Mouse (Mus musculus): ENCODE measurements at regions not wholly inside any gene's neighbourhood (a gene's known extent, or its start where the extent isn't known, plus 50 kb on each side); places are given as distances from the start of the nearest gene placed in this dataset.

DNA sequence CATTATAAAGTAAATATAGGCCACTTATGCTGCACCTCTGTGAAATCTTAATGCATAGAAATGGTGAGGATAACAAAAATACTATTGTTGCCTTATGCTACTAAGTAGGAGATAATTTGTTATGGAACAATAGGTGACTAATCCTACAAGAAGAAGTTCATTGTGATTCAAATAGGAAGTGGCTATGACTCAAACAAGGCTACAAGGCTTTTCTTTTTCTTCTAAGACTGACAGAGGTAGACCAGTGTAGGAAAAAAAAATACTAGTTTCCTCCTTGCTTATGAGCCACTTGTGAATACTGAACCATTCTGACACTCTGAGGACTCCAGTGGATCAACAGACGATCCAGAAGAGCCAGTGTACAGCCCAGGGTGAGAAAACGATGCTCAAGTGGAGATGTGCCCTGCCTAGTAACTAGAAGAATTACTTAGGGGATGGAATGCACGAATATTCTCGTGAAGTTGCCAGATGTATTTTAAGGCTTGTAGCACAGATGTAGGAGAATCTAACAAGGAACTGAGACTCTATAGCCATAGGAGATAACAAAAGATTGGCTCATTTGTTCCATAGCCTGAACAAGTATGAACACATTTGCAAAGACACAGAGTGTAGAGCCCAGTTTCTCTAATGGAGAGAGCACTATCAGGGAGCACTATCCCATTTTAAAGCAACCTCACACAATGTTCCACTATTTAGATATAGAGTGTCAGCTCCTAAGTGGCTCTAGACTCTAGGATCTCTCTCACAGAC, 60.3 kb downstream of the Fzd1 start:
- DNase-seq (ENCODE audit: low spot score in 2 of 2) = no peak

DNA sequence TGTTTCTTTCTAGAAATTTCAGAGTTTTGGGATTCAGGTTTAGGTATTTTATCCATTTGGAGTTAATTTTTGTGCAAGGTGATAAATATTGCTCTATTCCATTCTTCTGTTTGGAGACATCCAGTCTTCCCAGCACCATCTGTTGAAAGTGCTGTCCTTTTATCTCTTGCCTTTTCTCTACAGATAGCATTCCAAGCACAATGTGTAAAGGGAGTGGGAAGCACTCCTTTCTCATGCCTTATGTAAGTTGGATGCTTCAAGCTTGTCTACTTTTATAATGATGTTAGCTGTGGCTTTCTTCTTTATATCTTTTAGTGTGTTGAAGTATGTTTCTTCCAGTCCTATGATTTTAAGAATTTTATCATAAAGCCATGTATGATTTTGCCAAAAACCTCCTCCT, 61.1 kb downstream of the Fzd1 start:
- DNase-seq (ENCODE audit: low spot score in 2 of 2) = no peak

DNA sequence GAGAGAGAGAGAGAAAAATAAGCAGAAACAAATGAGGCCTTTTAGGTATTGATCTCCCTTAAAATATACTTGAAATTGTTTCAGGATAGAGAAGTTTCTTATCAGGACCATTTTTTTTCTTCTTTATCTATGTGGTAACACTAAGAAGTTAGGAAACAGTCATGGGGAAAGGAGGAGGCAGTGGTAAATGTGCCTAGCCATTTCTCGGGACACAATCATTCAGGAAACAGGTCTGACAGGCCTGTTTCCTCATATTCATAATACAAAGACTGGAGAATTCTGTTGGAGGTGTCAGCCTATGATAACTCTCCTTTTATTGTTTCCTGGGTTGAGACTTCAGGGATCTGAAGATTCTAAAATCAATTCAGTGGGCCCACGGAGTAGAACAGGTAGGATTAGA, 68.7 kb downstream of the Fzd1 start:
- no peak for DNase-seq (ENCODE audit: low spot score in 2 of 2)

DNA sequence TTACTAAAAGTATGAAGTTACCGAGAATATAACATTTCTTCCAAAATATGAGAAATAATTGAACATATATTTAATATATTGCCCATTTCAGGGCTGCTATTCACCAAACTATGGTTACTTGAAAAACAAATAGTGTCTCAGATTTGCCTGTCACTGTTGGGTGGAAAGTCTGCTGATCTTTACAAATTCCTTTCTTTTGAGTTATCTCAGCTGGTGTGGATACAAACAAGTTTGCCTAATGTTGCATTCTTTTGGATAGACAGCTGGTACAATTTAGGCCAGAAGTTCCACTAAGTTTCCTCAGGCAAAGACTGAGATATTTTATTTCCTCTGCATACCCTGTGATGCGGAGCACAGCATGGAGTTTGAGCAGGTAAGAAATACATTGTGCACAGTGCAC, 82.5 kb downstream of the Fzd1 start:
- DNase-seq (ENCODE audit: low spot score in 2 of 2) = no peak

DNA sequence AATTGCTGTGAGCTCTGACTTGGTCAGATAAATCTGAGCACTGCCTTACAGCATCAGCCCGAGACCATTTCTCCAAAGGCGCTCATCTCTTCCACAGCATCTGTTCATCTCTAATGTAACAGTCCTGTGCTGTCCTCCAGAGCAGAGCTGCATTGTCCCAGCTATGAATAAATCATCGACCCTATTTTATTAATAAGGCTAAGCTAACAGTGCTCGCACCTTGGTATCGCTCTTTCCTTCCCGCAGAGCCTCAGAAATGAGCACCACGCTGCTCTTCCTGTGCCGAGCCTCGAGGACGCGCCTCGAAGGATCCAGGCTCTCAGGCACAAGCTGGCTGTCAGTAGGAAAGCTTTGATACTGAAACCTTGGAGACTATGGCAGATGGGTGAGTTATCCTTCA, 91.5 kb downstream of the Fzd1 start:
- no peak for DNase-seq (ENCODE audit: low spot score in 2 of 2)

DNA sequence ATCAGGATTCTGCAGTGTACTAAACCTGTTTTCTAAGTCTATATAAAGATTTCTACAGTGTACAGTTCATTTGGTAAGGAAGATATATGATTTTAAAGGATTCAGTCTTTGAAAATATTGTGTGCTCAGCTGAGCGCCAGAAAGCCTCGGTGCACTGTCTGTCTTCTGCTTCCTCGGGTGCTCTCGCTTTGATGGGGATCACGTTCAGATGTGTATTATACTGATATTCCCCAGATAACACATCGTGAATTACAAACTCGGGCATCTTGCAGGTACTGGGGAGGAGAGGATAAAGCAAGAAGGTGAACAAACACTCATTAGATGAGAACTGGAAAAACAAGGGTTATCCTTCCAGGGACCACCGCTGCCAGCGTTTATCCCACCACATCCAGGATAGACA, 91.9 kb downstream of the Fzd1 start:
- DNase-seq (ENCODE audit: low spot score in 2 of 2) = no peak

DNA sequence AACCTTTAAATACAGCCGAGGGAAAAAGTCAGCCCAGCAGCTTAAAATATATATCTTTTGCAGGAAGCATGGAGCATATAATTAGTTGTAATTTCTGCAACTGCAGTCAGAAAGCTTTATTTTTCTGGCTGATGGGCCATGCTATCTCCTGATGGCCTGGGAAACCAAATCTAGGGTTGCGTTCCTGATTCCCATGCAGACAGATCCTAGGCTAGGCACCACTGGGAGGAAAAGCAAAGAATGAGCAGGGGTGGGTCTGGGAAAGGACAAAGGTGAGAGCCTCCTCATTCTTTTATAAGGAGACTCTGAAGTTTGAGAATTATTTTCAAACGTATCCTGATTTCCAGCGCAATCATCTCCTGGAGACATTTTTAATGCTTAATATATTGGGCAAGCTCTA, 92.9 kb downstream of the Fzd1 start:
- DNase-seq (ENCODE audit: low spot score in 2 of 2) = no peak

DNA sequence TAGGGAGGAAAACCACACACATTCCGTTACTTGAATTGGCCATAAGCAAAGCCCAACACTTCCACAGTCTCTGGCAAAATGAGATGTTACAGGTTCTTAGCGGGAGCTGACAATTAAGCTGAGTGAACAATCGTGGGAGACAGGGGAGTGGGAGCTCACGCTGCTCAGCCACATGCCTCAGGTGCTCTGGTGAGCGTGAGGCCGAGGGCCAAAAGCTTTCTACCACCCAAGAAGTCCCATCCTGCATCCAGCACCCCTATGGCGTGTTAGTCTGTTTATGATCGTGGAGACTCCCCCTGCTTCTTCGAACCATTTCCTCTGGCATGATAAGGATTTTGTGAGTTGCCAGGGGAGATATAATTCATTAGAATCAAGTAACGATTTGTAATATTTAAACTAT, 93.3 kb downstream of the Fzd1 start:
- DNase-seq (ENCODE audit: low spot score in 2 of 2) = no peak

DNA sequence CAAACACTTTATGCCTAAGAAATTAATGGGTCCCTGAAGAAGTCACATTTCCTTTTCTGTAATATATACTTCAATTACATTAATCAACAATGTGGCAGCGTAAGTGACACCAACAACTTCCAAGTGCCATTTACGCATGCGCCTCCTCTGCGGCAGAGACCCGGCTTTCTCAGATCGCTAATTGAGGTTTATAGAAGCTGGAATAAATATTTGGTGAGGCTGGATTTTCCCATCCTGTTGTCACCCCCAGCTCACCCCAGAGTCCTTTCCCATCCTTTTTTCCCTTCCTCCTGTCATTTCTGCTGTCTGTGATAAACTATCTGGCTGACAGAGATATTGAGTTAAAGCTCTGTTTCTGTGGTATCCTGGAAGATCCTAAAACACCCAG, 95.6 kb downstream of the Fzd1 start:
- no peak for DNase-seq (ENCODE audit: low spot score in 2 of 2)

DNA sequence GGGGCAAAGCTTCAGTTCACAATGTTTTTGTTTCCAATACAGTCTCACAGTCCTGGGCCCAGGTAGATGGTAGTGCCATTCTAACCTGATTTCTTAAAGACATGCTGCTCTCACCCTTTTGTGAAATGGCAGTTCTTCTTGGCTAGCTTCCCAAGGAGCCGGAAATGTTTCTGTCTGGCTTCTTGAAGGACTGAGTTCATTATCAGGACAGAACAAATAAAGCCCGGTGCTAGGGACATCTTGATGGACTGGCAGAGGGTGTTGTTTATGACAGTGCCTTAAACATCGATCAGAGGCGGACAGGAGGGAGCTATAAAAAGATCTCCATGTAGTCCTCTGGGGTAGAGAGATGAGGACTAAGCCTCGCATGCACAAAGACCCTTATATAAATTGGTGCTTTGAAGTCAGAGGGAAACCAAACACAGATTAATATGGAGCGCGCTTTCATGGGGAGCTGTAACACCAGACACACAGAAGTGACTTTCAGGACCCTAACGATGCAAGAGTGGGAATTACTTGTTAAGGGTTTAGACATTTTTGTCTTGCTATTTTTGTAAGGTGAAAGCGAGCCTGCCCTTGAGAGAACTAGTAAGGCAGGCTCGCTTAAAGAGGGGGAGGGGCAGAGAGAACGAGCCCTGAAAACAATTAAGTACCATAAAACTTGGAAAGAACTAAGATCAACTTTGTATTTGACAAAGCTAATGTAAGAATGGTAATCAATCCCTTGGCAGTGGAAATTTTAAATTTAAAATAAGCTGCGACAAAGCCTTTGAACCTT, 96.2 kb downstream of the Fzd1 start:
- no peak for DNase-seq (ENCODE audit: low spot score in 2 of 2)

DNA sequence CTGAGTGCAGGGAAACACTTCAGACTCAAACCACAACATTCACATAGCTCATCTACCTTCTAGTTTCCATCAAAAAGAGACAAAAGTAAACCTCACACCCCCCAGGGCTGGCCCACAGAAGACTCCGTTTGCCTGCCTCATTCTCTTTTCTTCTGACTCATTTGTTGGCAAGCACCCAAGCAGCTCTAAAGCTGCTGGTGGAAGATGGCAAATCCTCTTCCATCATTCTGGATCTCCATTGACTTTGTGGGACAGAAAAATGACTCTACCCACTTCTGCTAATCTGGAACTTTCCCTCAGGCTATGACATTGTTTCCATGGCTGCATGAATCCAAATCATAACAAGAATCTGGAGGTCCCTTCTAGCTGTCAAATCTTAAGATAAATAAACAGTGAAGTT, 99.9 kb downstream of the Fzd1 start:
- DNase-seq (ENCODE audit: low spot score in 2 of 2) = no peak

DNA sequence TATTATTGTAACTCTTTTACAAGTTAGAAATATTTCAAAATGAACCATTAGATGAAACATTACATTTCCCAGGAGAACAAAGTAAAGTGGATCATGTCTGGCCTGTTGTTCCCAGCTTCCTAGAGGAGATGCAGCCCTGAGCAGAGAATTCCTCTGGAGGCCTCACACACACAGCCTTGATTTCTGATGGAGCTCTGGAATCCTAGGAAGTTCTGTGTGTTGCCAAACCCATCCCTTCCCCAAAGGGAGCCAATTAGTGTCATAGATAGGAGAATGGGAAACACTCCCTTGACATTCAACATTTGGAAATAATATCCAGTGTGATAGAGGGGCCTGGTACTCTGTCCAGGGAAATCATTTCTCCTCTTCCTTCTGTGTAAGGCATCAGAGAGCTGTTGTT, 103.6 kb downstream of the Fzd1 start:
- peak in 1 of 2 experiments; percentile 16 for DNase-seq (ENCODE audit: low spot score in 2 of 2)

DNA sequence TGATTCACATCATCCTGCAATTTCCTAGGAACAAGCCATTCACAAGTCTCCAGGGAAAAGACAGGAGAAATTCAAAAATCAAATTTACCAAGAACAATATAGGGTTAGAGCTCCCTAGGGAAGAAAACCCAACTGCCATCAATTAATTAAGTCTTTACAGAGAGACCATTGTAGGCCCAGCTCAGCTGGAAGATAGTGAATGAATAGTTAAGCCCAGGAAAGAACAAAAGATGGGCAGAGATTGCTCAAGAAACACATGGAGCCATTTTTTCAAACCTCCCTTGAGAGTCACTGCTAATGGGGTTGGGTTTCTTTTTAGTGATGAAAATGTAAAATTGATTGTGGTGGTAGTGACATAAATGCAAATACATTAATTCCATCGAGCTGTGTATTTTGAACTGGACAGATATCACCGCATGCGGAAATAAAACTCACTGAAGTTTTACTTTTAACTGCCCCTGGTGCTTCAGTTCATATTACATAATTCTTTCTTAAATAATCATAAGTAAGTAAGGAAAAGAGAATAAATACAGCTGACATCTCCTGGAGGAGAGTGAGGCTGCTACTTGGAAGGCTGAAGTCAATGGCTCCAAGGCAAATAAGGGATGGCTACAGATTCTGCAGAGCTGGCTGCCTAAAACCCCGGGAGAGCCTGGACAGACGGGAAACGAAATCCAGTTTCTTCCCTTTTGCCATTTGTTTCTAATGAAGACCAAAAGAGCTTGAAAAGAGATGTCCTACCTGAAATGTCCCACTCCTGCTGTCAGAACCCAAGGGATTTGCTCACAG, 106.5 kb downstream of the Fzd1 start:
- no peak for DNase-seq (ENCODE audit: low spot score in 2 of 2)

DNA sequence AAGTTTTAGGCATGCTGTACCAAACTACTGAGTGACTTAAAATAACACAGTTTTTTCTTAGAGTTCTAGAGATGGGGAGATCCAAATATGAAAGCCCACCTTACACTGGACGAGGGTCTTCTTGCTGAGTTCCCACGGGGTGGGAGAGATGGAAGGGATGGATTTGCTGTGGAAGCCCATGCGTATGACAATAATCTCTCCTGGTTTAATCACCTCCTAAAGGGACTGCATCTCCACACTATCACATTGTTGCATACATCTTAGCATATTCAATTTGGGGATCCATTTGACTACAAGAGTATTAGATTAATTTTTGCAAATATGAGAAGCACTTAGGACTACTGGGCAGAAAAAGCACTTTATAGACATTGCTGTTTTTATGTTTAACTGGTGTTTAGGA, 107.1 kb downstream of the Fzd1 start:
- DNase-seq (ENCODE audit: low spot score in 2 of 2) = no peak

DNA sequence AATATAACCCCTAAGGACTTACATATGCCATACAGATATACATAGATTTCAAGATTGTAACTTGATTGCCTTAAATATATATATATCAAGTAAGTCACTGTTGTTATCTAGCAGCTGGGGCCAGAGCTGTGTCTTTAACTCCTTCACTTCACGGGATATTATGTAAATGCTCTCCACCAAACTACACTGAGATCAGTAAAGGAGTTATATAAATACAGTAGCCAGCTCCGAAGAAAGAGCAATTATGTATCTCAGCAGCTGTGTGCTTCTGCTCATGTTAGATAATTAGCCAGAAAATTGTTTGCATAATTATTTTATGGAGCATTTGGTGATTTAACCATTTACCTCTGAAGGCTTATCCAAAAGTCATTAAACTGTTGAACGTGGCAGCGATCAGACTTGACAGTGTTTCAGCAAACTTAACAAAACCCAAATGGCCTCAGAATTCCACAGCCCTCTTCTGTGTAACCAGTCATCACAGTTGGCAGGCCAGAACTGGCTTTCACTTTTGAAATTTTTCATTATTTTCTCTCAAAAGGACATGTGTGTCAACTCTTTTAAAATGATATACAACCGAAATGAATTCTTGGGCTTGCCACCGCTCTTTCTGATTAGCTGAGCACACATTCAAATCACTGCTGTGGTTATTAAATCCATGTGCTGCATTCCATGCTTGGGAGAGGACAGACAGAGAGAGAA, 107.8 kb downstream of the Fzd1 start:
- no peak for DNase-seq (ENCODE audit: low spot score in 2 of 2)

DNA sequence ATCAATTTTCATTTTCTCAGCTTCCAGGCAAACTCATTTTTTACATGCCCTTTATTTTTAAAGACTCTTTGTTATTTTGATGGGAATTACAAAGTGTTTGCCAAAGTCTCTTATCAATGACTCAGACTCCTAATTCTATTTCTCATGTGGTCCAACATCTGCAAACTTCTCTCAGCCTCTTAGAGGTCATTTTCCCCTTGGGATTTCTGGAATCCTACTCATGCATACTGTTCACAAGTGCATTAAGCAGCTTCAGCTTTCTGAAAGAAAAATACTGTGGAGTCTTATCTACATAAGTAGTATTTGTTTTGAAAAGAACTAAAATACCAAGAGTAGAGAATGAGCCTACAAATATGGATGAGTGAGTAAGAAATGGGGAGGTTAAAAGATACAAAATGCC, 116.8 kb downstream of the Fzd1 start:
- no peak for DNase-seq (ENCODE audit: low spot score in 2 of 2)

DNA sequence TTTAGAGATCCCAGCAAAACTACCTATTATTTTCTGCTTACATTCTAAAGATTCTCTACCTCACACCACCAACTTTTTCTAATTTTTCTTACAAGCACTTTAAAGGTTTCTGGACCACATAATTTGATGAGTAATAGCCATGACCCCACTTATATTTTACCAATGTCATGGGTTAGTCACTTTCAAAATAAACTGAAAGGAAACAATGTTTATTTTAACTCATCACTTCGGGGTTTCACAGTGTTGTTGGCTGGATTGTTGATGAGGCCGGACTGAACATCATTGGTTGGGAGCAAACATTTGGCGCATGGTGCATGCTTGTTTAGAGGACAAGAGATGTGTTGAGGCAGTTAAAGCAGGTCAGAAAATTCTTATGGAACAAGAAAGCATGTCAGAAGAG, 124.1 kb downstream of the Fzd1 start:
- no peak for DNase-seq (ENCODE audit: low spot score in 2 of 2)

DNA sequence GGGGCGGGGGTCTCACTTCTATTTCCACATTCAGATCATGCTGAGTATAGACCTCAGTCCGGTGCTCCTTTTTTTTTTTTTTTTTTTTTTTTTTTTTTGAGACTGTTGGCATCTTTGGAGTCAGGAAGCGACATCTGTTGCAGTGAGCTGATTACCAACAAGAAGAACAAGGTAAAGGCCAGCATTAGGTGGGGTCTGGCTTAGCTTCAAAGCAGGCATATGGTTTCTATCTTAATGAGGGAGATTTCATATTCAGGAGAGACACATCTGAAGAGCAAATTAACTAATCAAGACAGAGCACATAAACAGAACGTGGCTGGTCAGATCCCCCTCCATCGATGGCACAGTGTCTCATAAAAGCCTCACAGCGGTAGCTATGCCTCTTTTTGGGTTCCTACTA, 132.6 kb downstream of the Fzd1 start:
- no peak for DNase-seq (ENCODE audit: low spot score in 2 of 2)

DNA sequence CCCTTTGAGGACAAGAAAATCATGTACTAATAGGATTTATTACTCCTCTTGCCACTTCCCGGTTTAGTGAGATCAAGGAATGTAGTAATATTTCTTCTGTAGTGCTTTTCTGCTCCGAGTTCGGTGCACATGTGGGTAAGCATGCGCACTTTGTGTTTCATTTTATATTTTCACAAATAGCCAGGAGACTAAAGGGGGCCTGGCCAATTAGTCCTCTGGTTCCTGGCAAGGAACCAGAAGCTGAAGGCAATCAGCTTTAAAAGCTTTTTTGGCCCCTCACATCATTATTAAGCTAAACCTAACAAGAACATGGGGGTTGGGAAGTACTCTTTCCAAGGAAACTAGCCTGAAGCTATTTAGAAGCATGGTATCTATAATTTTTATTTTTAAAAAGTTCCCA, 134.2 kb downstream of the Fzd1 start:
- DNase-seq (ENCODE audit: low spot score in 2 of 2) = no peak

DNA sequence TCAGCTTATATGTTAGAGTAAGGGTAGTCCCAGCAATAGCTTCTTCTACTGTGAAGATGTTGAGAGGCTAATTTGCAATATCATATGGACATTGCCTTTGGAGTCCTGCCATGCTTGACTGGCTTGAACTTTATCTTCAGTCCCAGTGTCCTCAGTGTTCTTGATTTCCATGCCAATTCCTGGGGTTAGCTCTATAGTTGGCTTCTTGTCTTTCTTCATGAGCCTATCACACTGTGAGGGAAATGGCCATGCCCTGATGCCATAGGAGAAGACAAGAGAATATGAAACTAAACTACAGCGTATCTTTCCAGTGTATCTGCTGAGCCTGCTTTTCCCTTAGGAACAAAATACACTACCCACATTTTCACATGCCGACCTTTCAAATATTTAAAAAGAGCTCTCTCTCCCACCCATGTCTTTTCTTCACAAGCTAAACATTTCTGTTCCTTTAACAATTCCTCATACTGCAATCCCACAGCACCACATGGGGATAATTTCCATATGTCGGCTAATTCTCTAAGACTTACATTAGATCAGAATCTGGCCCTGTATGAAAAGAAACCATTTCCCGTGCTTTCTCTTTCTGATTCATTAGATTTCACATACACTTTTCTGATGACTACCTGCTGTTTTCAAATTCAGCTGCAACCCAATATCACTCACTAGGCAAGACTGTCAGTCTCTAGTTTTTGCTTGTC, 137.2 kb downstream of the Fzd1 start:
- DNase-seq (ENCODE audit: low spot score in 2 of 2) = no peak

DNA sequence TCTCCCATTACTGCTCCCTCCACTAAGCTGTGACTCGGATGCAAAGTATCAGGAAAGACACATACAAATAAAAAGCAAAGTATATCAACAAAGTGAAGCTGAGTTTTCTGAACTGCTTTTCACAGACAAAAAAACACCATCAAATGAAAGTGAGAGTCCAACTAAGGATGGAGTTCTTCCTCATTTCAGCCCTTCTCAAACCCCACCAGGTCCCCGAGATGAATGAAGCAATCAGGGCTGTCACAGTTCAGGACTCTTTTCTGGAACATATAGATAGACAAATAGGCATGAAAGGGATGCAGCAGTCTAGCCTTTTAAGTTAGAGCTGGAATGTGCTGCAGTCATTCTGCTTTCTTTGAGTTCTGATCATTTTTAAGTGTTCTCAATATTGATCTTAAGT, 142.6 kb downstream of the Fzd1 start:
- DNase-seq (ENCODE audit: low spot score in 2 of 2) = no peak

DNA sequence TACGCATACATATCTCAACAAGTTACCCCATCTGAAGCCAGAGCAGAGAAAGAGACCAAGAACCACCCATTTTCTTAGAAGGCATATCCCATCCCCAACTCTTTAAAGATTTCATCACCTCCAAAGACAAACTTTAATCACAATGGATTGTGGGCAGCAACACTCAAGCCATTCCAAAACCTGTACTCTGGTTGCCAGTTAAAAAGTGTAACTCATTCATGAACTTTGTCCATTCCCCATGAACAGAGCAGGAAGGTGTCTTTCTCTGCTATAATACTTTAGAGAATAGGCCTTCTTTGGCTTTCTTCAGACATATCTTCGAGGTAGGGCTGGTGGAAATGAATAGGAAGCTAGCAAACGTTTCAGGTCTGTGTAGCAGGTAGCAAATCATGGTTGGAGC, 160.4 kb downstream of the Fzd1 start:
- DNase-seq (ENCODE audit: low spot score in 2 of 2) = no peak

Data from urinary bladder, postnatal 36 days (tissue).